ENCODE assay signal across 8 mouse cellular contexts in the genomic region with DNA sequence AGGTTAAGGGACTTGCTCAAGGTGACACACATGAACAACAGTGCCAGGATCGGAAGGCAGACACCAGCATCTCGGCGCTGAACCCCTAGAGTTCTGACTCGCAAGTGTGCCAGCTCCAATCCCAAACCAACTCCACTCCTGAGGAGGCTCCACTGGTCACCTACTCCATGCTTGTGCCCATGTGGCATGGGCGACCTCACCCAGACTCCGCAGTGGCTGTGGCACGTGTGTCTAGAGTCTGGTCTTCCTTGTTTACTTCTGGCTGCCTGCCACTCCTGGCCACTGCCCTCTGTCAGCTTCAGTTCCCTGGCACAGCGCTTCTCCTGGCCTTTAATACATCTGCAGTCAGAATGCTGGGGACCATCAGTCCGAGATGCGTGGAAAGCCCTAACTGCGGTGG. TPM values are rescaled to one million over a fixed set of nuclear protein-coding genes. Genes with fewer than 3 reads are reported as not detected.
DNase-seq lines count a peak whose midpoint lies in the region; ATAC-seq and TF ChIP-seq lines count a peak whose summit lies in the region.

No protein-coding gene starts in this region.

- H3K9ac ChIP-seq in kidney, embryonic 14.5 days (ENCODE audit: low read depth, low read length): no peak overlapping the region
- H3K9ac ChIP-seq in lung, postnatal 0 days (replicated peaks; ENCODE audit: low read depth): 0 out of 2 replicates have a peak overlapping the region, but pooled peaks have one; percentile 16

- peak overlapping the region; percentile 100 for H3K4me2 ChIP-seq in kidney, embryonic 14.5 days (replicated peaks; ENCODE audit: low read depth, low read length)
- H3K4me2 ChIP-seq in lung, postnatal 0 days (replicated peaks; ENCODE audit: low read depth, low read length): peak overlapping the region; percentile 98

- TF ChIP-seq EP300 in lung, postnatal 0 days (IDR thresholded peaks at IDR 0.05): no peak

- no peak for DNase-seq in testis, postnatal 14 days (ENCODE audit: low spot score)
- DNase-seq in cerebellum, postnatal 14 days: peak; percentile 81 to 84
- DNase-seq in heart, adult 9 months (ENCODE audit: low spot score in 2 of 2): peak; percentile 46 to 52
- DNase-seq in lung, postnatal 0 days (ENCODE audit: low spot score): peak; percentile 78
- DNase-seq in skeletal muscle tissue, adult 2 months (ENCODE audit: low read depth, low spot score): peak; percentile 45
- no peak for DNase-seq in spleen, postnatal 10 days (ENCODE audit: low spot score in 2 of 2)

- TF ChIP-seq POLR2A in testis, adult 2 months (IDR thresholded peaks at IDR 0.05; ENCODE audit: control insufficient read depth, low read depth, low read length): no peak

- H3K27me3 ChIP-seq in testis, adult 2 months (ENCODE audit: control insufficient read depth, insufficient read depth, low read length): no peaks in the 10 kb centered on the region
- H3K27me3 ChIP-seq in kidney, embryonic 14.5 days (ENCODE audit: control insufficient read depth, insufficient read depth, low read length): peaks cover 30% of the 10 kb centered on the region
- H3K27me3 ChIP-seq in lung, postnatal 0 days (replicated peaks; ENCODE audit: insufficient read depth, low read length): no peaks in the 10 kb centered on the region

- no peaks in the 10 kb centered on the region for H3K9me3 ChIP-seq in kidney, embryonic 14.5 days (ENCODE audit: control insufficient read depth, low read length)
- no peaks in the 10 kb centered on the region; the same call in 1 of the 2 replicates for H3K9me3 ChIP-seq in lung, postnatal 0 days (ENCODE audit: low read length)

- H3K27ac ChIP-seq in testis, adult 2 months (ENCODE audit: control insufficient read depth, insufficient read depth, low read depth, low read length): no peak overlapping the region
- H3K27ac ChIP-seq in kidney, embryonic 14.5 days (ENCODE audit: low read depth, low read length): no peak overlapping the region
- peak overlapping the region; percentile 60 for H3K27ac ChIP-seq in lung, postnatal 0 days (ENCODE audit: low read length)

- 31% methylated on average over 11 of the region's 11 CpGs for WGBS in kidney, embryonic 14.5 days
- whole genome bisulfite sequencing in lung, postnatal 0 days: 11% methylated on average over 11 of the region's 11 CpGs

- no peak for TF ChIP-seq CTCF in testis, adult 2 months (IDR thresholded peaks at IDR 0.05; ENCODE audit: control insufficient read depth, insufficient read depth, insufficient replicate concordance, low read depth, low read length)
- peak; percentile 59 for TF ChIP-seq CTCF in lung, postnatal 0 days (IDR thresholded peaks at IDR 0.05)

- peaks cover 20% of the 10 kb centered on the region for H3K4me1 ChIP-seq in testis, adult 2 months (ENCODE audit: control insufficient read depth, insufficient read depth, low read length)
- peaks cover 17% of the 10 kb centered on the region; the same call in 1 of the 2 replicates for H3K4me1 ChIP-seq in kidney, embryonic 14.5 days (ENCODE audit: control insufficient read depth, insufficient read depth, low read length)
- H3K4me1 ChIP-seq in lung, postnatal 0 days (ENCODE audit: insufficient read depth, low read depth, low read length): peaks cover 21% of the 10 kb centered on the region; the same call in 1 of the 2 replicates

- ATAC-seq in kidney, embryonic 14.5 days (ENCODE audit: low FRiP score, low TSS enrichment): no peak
- ATAC-seq in lung, postnatal 0 days: peak; percentile 30

- H3K4me3 ChIP-seq in testis, adult 2 months (ENCODE audit: control insufficient read depth, low read depth, low read length): peak overlapping the region; percentile 26; the same call in 1 of the 2 replicates
- peak overlapping the region; percentile 69 for H3K4me3 ChIP-seq in kidney, embryonic 14.5 days (ENCODE audit: low read length)
- H3K4me3 ChIP-seq in lung, postnatal 0 days (ENCODE audit: low read depth, low read length): peak overlapping the region; percentile 73

- no peaks in the 10 kb centered on the region for H3K36me3 ChIP-seq in testis, adult 2 months (ENCODE audit: control insufficient read depth, insufficient read depth, low read length)
- no peaks in the 10 kb centered on the region for H3K36me3 ChIP-seq in kidney, embryonic 14.5 days (ENCODE audit: control insufficient read depth, insufficient read depth, low read length)
- no peaks in the 10 kb centered on the region for H3K36me3 ChIP-seq in lung, postnatal 0 days (ENCODE audit: insufficient read depth, low read length)

RNA-seq across cellular contexts. Expression of a gene that starts 0.7 kb away (rescaled TPM):
- polyA plus RNA-seq in testis, adult 2 months (2012; rRNA removed): 0.17 and 0.19 TPM in 2 replicates
- polyA plus RNA-seq in kidney, embryonic 14.5 days (2014; fragmentation: Nextera tagmentation; extraction: Ambion mirVana): 0.41 and 0.56 TPM in 2 replicates
- 1.6 and 2.0 TPM in 2 replicates for polyA plus RNA-seq in lung, postnatal 0 days (2015; fragmentation: Nextera tagmentation; extraction: Ambion mirVana)

Comparison
In these comparisons a context has a peak if more than half of its experiments do, and no peak if none do; other contexts are left out.
1. DNase-seq: peak in cerebellum, postnatal 14 days (2 of 2), heart, adult 9 months (2 of 2), lung, postnatal 0 days (single experiment) and skeletal muscle tissue, adult 2 months (single experiment); none in testis, postnatal 14 days (single experiment) and spleen, postnatal 10 days (0 of 2).
2. Peak in every context shown above with its lines, with median percentiles within 50 percentile points of each other: H3K4me3 ChIP-seq.